Mouse (Mus musculus) ES-Bruce4 (cell line): Measurements from ENCODE around the gene Gpm6a. TPM values are rescaled to one million over a fixed set of nuclear protein-coding genes. Genes with fewer than 3 reads are reported as not detected.

Source experiments
- H3K27ac ChIP-seq: 2 replicates; pipeline ENCODE4 v1.5.1; 2012; ENCODE audit warnings: low read length, inconsistent platforms; ENCODE audit not compliant: insufficient read depth
- H3K27me3 ChIP-seq: 2 replicates; pipeline ENCODE4 v1.6.1; 2012; ENCODE audit warnings: mild to moderate bottlenecking, low read length, inconsistent platforms; ENCODE audit not compliant: control insufficient read depth, poor library complexity, insufficient read depth, severe bottlenecking
- H3K36me3 ChIP-seq: 2 replicates; pipeline ENCODE4 v1.6.1; 2012; ENCODE audit warnings: inconsistent platforms, mild to moderate bottlenecking, low read length, moderate library complexity; ENCODE audit not compliant: control insufficient read depth, poor library complexity, insufficient read depth, severe bottlenecking
- H3K4me1 ChIP-seq: one replicate; pipeline ENCODE4 v1.8.1; 2011; ENCODE audit warnings: low read length; ENCODE audit not compliant: control insufficient read depth, insufficient read depth
- H3K4me3 ChIP-seq: 2 replicates; pipeline ENCODE4 v1.5.1; 2011; ENCODE audit warnings: low read depth, mild to moderate bottlenecking, low read length
- H3K9ac ChIP-seq: 2 replicates; pipeline ENCODE4 v1.6.1; 2012; ENCODE audit warnings: low read depth, mild to moderate bottlenecking, inconsistent platforms; ENCODE audit not compliant: poor library complexity, severe bottlenecking
- H3K9me3 ChIP-seq: replicated peaks from 2 replicates; pipeline ENCODE4 v1.6.1; 2012; ENCODE audit warnings: mild to moderate bottlenecking, low read length, inconsistent platforms; ENCODE audit not compliant: control insufficient read depth, poor library complexity, insufficient read depth, severe bottlenecking
- CTCF ChIP-seq: IDR thresholded peaks from one replicate; pipeline ENCODE4 v1.8.1; 2011; ENCODE audit warnings: low read depth, low read length
- EP300 ChIP-seq: IDR thresholded peaks from 2 replicates; pipeline ENCODE4 v1.6.1; 2011; ENCODE audit warnings: low read depth, low read length; ENCODE audit not compliant: insufficient read depth
- POLR2A ChIP-seq: IDR thresholded peaks from one replicate; pipeline ENCODE4 v1.8.1; 2011; ENCODE audit warnings: low read length; ENCODE audit not compliant: insufficient read depth
- polyA plus RNA-seq: library from polyadenylated mRNA; stranded (reverse); fragments of >200 nt; gene quantifications from 2 replicates; pipeline ENCODE4 v1.2.4, GENCODE M21; 2011; ENCODE audit warnings: low read depth; ENCODE audit not compliant: missing spikeins, insufficient read depth, insufficient read length

The Gpm6a gene
- polyA plus RNA-seq: 0.49 and 0.61 TPM in 2 replicates

GRCm38 (mm10) chr8:54954741-54955455, at the start of gene Gpm6a:
Gpm6a (plus strand) TSS chr8:54954843.
- Histone ChIP-seq H3K9ac (no peak within 1 kb of the TSS), H3K27ac (no peak within 1 kb of the TSS), H3K36me3 (no peaks in the 10 kb centered on the region), H3K27me3 (no peaks in the 10 kb centered on the region), H3K9me3 (no peaks in the 10 kb centered on the region), H3K4me3 (no peak within 1 kb of the TSS), H3K4me1 (no peaks in the 10 kb centered on the region)
- no peak for TF ChIP-seq EP300
- TF ChIP-seq CTCF: no peak
- no peak for TF ChIP-seq POLR2A

GRCm38 (mm10) chr8:54912891-54913290, 41.8 kb upstream of the Gpm6a start:
- Histone ChIP-seq H3K4me3 (no peak overlapping the region), H3K9me3 (peaks cover 2% of the 10 kb centered on the region; the same call in 1 of the 2 replicates), H3K27me3 (no peaks in the 10 kb centered on the region), H3K36me3 (no peaks in the 10 kb centered on the region), H3K9ac (no peak overlapping the region), H3K4me1 (no peaks in the 10 kb centered on the region), H3K27ac (no peak overlapping the region)
- TF ChIP-seq POLR2A (no peak), EP300 (no peak), CTCF (no peak)

- TF ChIP-seq CTCF (no peak), EP300 (no peak), POLR2A (no peak)
- no peak overlapping the region for H3K4me3 ChIP-seq
- H3K27me3 ChIP-seq: no peaks in the 10 kb centered on the region
- H3K9ac ChIP-seq: no peak overlapping the region
- H3K4me1 ChIP-seq: no peaks in the 10 kb centered on the region
- H3K9me3 ChIP-seq: peaks cover 12% of the 10 kb centered on the region
- H3K27ac ChIP-seq: no peak overlapping the region
- no peaks in the 10 kb centered on the region for H3K36me3 ChIP-seq
These were observed 36.9 kb upstream of the Gpm6a start for GRCm38 (mm10) chr8:54917710-54918109.

GRCm38 (mm10) chr8:54922160-54922855, 32.3 kb upstream of the Gpm6a start:
- TF ChIP-seq CTCF: no peak
- no peak for TF ChIP-seq POLR2A
- TF ChIP-seq EP300: no peak
- H3K27ac ChIP-seq: no peak overlapping the region
- H3K27me3 ChIP-seq: no peaks in the 10 kb centered on the region
- peaks cover 9% of the 10 kb centered on the region for H3K9me3 ChIP-seq
- no peak overlapping the region for H3K4me3 ChIP-seq
- no peak overlapping the region for H3K9ac ChIP-seq
- H3K4me1 ChIP-seq: no peaks in the 10 kb centered on the region
- no peaks in the 10 kb centered on the region for H3K36me3 ChIP-seq

- Histone ChIP-seq H3K27ac (no peak overlapping the region), H3K4me1 (no peaks in the 10 kb centered on the region), H3K4me3 (no peak overlapping the region), H3K9me3 (no peaks in the 10 kb centered on the region), H3K36me3 (no peaks in the 10 kb centered on the region), H3K27me3 (no peaks in the 10 kb centered on the region), H3K9ac (no peak overlapping the region)
- TF ChIP-seq CTCF (no peak), POLR2A (no peak), EP300 (no peak)
These were observed 29.7 kb upstream of the Gpm6a start for GRCm38 (mm10) chr8:54924936-54925335.

- H3K9me3 ChIP-seq: no peaks in the 10 kb centered on the region
- H3K36me3 ChIP-seq: no peaks in the 10 kb centered on the region
- no peak overlapping the region for H3K9ac ChIP-seq
- no peaks in the 10 kb centered on the region for H3K27me3 ChIP-seq
- TF ChIP-seq POLR2A (no peak), CTCF (no peak), EP300 (no peak)
- H3K4me1 ChIP-seq: no peaks in the 10 kb centered on the region
- H3K4me3 ChIP-seq: no peak overlapping the region
- H3K27ac ChIP-seq: no peak overlapping the region
These were observed 22.3 kb upstream of the Gpm6a start for GRCm38 (mm10) chr8:54932306-54932705.
